Mouse (Mus musculus): ENCODE results near the gene Slc7a1. TPM values are rescaled to one million over a fixed set of nuclear protein-coding genes. Genes with fewer than 3 reads are reported as not detected.

The Slc7a1 gene
- polyA plus RNA-seq, 1 experiment from 2014 or later = 43.8 TPM

DNA sequence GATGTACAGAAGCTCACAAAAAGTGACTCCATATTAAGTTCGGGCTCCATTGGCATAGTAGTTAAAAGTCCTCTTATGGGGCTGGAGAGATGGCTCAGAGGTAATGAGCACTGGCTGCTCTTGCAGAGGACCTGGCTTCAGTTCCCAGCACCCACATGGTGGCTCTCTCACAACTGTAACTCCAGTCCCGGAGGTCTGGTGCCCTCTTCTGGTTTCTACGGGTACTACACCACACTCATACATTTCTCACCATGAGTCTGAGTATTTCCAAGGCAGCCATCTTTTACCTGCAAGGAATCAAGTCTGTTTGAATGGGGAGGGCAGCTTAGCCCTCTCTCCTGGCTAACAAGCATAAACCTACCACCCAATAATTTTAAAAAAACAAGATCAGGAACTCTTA lies 30.5 kb downstream of the Slc7a1 start:
- Histone ChIP-seq H3K27ac (ENCODE audit: low read depth) (no peak overlapping the region), H3K9me3 (ENCODE audit: control insufficient read depth, low read length) (peaks cover 5% of the 10 kb centered on the region; the same call in 1 of the 2 replicates), H3K4me1 (replicated peaks; ENCODE audit: control insufficient read depth, insufficient read depth, low read length) (no peaks in the 10 kb centered on the region), H3K4me2 (ENCODE audit: low read length) (no peak overlapping the region), H3K9ac (ENCODE audit: low read length) (no peak overlapping the region), H3K27me3 (replicated peaks; ENCODE audit: control insufficient read depth, insufficient read depth, low read length) (no peaks in the 10 kb centered on the region), H3K36me3 (ENCODE audit: control insufficient read depth, insufficient read depth, low read length) (0 out of 2 replicates have a peak, but pooled peaks cover 5% of the 10 kb centered on the region), H3K4me3 (ENCODE audit: low read depth, low read length) (no peak overlapping the region)
- ATAC-seq (replicated peaks; ENCODE audit: low FRiP score, low TSS enrichment, low read depth) (no peak), DNase-seq (ENCODE audit: low spot score) (no peak)
- WGBS = 95% methylated on average over 3 of the region's 3 CpGs

DNA sequence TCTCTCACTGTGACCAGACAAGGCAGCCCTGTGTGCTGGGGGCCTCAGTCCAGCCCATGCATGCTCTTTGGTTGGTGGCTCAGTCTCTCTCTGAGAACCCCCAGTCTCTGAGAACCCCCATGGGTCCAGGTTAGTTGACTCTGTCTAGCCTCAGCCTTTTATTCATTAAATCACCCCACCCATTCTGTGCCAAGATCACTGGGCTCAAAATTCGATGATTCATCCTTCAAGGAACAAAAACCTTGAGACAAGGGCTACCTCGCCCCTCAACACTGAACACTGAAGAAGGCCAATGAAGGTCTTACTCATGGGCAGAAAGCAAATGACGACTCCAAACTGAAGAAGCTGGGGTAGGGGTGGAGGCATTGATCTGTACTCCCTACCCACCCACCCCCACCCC lies 31.9 kb downstream of the Slc7a1 start:
- 87% methylated on average over 3 of the region's 3 CpGs for whole genome bisulfite sequencing
- ATAC-seq (replicated peaks; ENCODE audit: low FRiP score, low TSS enrichment, low read depth) = no peak
- no peaks in the 10 kb centered on the region for H3K27me3 ChIP-seq (replicated peaks; ENCODE audit: control insufficient read depth, insufficient read depth, low read length)

GRCm38 (mm10) chr5:148366455-148366854 lies 33.2 kb downstream of the Slc7a1 start:
- ATAC-seq (replicated peaks; ENCODE audit: low FRiP score, low TSS enrichment, low read depth) (no peak), DNase-seq (ENCODE audit: low spot score) (no peak)
- Histone ChIP-seq H3K9me3 (ENCODE audit: control insufficient read depth, low read length) (peaks cover 5% of the 10 kb centered on the region; the same call in 1 of the 2 replicates), H3K36me3 (ENCODE audit: control insufficient read depth, insufficient read depth, low read length) (0 out of 2 replicates have a peak, but pooled peaks cover 5% of the 10 kb centered on the region), H3K4me3 (ENCODE audit: low read depth, low read length) (no peak overlapping the region), H3K4me2 (ENCODE audit: low read length) (no peak overlapping the region), H3K27ac (ENCODE audit: low read depth) (no peak overlapping the region), H3K9ac (ENCODE audit: low read length) (no peak overlapping the region), H3K4me1 (replicated peaks; ENCODE audit: control insufficient read depth, insufficient read depth, low read length) (no peaks in the 10 kb centered on the region; the same call in 1 of the 2 replicates), H3K27me3 (replicated peaks; ENCODE audit: control insufficient read depth, insufficient read depth, low read length) (no peaks in the 10 kb centered on the region)
- 86% methylated on average over 9 of the region's 9 CpGs for WGBS

More for the DNA sequence above, 31.9 kb downstream of the Slc7a1 start:
- Histone ChIP-seq H3K36me3 (ENCODE audit: control insufficient read depth, insufficient read depth, low read length) (0 out of 2 replicates have a peak, but pooled peaks cover 5% of the 10 kb centered on the region), H3K4me2 (ENCODE audit: low read length) (no peak overlapping the region), H3K9me3 (ENCODE audit: control insufficient read depth, low read length) (peaks cover 5% of the 10 kb centered on the region; the same call in 1 of the 2 replicates), H3K9ac (ENCODE audit: low read length) (no peak overlapping the region), H3K4me3 (ENCODE audit: low read depth, low read length) (no peak overlapping the region), H3K4me1 (replicated peaks; ENCODE audit: control insufficient read depth, insufficient read depth, low read length) (no peaks in the 10 kb centered on the region; the same call in 1 of the 2 replicates), H3K27ac (ENCODE audit: low read depth) (no peak overlapping the region)
- DNase-seq (ENCODE audit: low spot score) = no peak

DNA sequence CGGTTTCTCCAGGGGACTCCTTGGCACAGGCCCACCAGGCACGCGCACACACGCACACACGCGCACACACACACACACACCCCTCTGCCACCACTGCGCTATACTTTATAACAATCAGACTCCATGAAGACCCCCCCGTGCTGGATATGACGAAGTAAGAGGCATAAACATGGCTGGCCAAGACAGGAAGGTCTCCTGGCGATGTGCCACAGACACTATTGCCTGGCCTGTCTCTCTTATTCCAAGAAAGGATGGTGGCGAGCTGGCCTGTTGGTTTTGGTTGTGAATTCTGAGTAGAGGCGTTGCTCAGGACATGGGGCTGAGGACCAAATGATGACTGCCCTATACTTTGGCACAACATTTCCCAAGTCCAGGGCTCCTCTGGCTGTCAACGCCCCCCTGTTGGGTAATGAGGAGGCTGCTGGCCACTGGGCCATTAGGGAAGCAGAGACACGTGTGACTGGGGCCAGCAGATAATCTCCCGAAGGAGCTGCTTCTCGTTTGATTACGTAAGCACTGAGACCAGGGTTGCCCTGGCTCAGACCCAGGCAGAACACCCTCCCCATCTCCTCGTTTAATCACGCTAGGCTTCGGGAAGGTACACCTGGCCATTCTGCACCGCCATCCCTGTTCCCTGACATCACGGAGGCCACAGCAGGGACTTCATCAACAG lies 36.1 kb downstream of the Slc7a1 start:
- Histone ChIP-seq H3K4me2 (ENCODE audit: low read length) (no peak overlapping the region), H3K4me3 (ENCODE audit: low read depth, low read length) (no peak overlapping the region), H3K9me3 (ENCODE audit: control insufficient read depth, low read length) (no peaks in the 10 kb centered on the region), H3K27ac (ENCODE audit: low read depth) (no peak overlapping the region), H3K36me3 (ENCODE audit: control insufficient read depth, insufficient read depth, low read length) (peaks cover 7% of the 10 kb centered on the region; the same call in 1 of the 2 replicates), H3K9ac (ENCODE audit: low read length) (no peak overlapping the region), H3K4me1 (replicated peaks; ENCODE audit: control insufficient read depth, insufficient read depth, low read length) (no peaks in the 10 kb centered on the region; the same call in 1 of the 2 replicates), H3K27me3 (replicated peaks; ENCODE audit: control insufficient read depth, insufficient read depth, low read length) (no peaks in the 10 kb centered on the region)
- DNase-seq (ENCODE audit: low spot score) = no peak
- no peak for ATAC-seq (replicated peaks; ENCODE audit: low FRiP score, low TSS enrichment, low read depth)
- 82% methylated on average over 22 of the region's 22 CpGs for WGBS

GRCm38 (mm10) chr5:148362296-148362695 lies 37.4 kb downstream of the Slc7a1 start:
- H3K4me2 ChIP-seq (ENCODE audit: low read length) = no peak overlapping the region
- 93% methylated on average over 7 of the region's 7 CpGs for WGBS

GRCm38 (mm10) chr5:148361759-148362010 lies 38.0 kb downstream of the Slc7a1 start:
- Histone ChIP-seq H3K4me2 (ENCODE audit: low read length) (no peak overlapping the region), H3K4me1 (replicated peaks; ENCODE audit: control insufficient read depth, insufficient read depth, low read length) (no peaks in the 10 kb centered on the region; the same call in 1 of the 2 replicates), H3K27me3 (replicated peaks; ENCODE audit: control insufficient read depth, insufficient read depth, low read length) (no peaks in the 10 kb centered on the region), H3K27ac (ENCODE audit: low read depth) (peak overlapping the region; percentile 64), H3K4me3 (ENCODE audit: low read depth, low read length) (no peak overlapping the region), H3K36me3 (ENCODE audit: control insufficient read depth, insufficient read depth, low read length) (peaks cover 9% of the 10 kb centered on the region; the same call in 1 of the 2 replicates), H3K9ac (ENCODE audit: low read length) (no peak overlapping the region), H3K9me3 (ENCODE audit: control insufficient read depth, low read length) (no peaks in the 10 kb centered on the region)
- ATAC-seq (replicated peaks; ENCODE audit: low FRiP score, low TSS enrichment, low read depth) (no peak), DNase-seq (ENCODE audit: low spot score) (no peak)
- 28% methylated on average over 3 of the region's 3 CpGs for WGBS

More at GRCm38 (mm10) chr5:148362296-148362695, 37.4 kb downstream of the Slc7a1 start:
- H3K27ac ChIP-seq (ENCODE audit: low read depth) = no peak overlapping the region
- DNase-seq (ENCODE audit: low spot score) = no peak
- no peak overlapping the region for H3K9ac ChIP-seq (ENCODE audit: low read length)
- H3K9me3 ChIP-seq (ENCODE audit: control insufficient read depth, low read length) = no peaks in the 10 kb centered on the region
- no peak for ATAC-seq (replicated peaks; ENCODE audit: low FRiP score, low TSS enrichment, low read depth)
- H3K36me3 ChIP-seq (ENCODE audit: control insufficient read depth, insufficient read depth, low read length) = peaks cover 9% of the 10 kb centered on the region; the same call in 1 of the 2 replicates
- H3K27me3 ChIP-seq (replicated peaks; ENCODE audit: control insufficient read depth, insufficient read depth, low read length) = no peaks in the 10 kb centered on the region
- no peak overlapping the region for H3K4me3 ChIP-seq (ENCODE audit: low read depth, low read length)
- H3K4me1 ChIP-seq (replicated peaks; ENCODE audit: control insufficient read depth, insufficient read depth, low read length) = no peaks in the 10 kb centered on the region; the same call in 1 of the 2 replicates

DNA sequence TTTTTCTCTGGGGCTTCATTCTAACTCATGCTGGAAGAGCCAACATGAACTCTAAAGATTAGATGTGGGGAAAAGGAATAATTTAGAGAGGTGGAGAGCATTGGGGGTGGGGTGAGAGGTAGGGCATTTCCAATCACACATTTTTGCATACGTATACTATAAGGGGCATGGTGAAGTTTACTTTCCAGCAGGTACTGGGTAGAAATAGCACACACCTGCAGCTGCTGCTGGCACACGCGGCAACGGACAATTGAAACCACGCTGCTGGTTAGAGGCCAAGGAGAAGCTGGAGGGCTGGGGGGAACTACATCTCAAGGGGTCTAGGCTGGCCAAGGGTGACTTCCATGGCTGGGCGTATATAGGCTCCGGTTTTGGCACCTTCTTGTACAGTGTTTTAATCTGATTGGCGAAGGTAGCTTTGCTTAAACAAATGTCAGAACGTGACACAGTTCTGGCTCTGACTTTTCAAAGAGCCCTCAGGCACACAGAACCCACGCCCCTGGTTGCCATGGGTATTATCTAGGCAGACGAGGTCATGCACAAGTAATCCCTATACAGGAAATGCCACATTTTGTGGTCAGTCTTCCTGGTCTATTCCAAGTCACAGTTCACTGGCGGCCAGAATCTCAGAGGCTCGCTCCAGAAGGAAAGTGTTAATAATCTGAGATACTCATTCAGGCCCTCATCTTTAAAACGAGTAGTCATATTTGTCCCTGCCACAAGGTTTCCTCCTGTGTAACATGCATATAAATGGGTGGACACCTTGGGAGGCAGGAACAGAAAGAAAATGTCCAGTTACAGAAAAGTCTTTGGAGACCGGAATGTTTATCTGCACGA lies 38.6 kb downstream of the Slc7a1 start:
- no peak overlapping the region for H3K4me2 ChIP-seq (ENCODE audit: low read length)
- ATAC-seq (replicated peaks; ENCODE audit: low FRiP score, low TSS enrichment, low read depth) = peak; percentile 79
- H3K9me3 ChIP-seq (ENCODE audit: control insufficient read depth, low read length) = no peaks in the 10 kb centered on the region
- H3K36me3 ChIP-seq (ENCODE audit: control insufficient read depth, insufficient read depth, low read length) = peaks cover 9% of the 10 kb centered on the region; the same call in 1 of the 2 replicates
- H3K27ac ChIP-seq (ENCODE audit: low read depth) = peak overlapping the region; percentile 64
- H3K4me1 ChIP-seq (replicated peaks; ENCODE audit: control insufficient read depth, insufficient read depth, low read length) = no peaks in the 10 kb centered on the region; the same call in 1 of the 2 replicates
- H3K27me3 ChIP-seq (replicated peaks; ENCODE audit: control insufficient read depth, insufficient read depth, low read length) = no peaks in the 10 kb centered on the region
- H3K9ac ChIP-seq (ENCODE audit: low read length) = no peak overlapping the region
- 49% methylated on average over 16 of the region's 16 CpGs for WGBS
- no peak overlapping the region for H3K4me3 ChIP-seq (ENCODE audit: low read depth, low read length)
- no peak for DNase-seq (ENCODE audit: low spot score)

- Histone ChIP-seq H3K4me2 (ENCODE audit: low read length) (no peak overlapping the region), H3K9me3 (ENCODE audit: control insufficient read depth, low read length) (no peaks in the 10 kb centered on the region), H3K9ac (ENCODE audit: low read length) (no peak overlapping the region), H3K36me3 (ENCODE audit: control insufficient read depth, insufficient read depth, low read length) (peaks cover 4% of the 10 kb centered on the region; the same call in 1 of the 2 replicates), H3K4me1 (replicated peaks; ENCODE audit: control insufficient read depth, insufficient read depth, low read length) (no peaks in the 10 kb centered on the region; the same call in 1 of the 2 replicates), H3K27me3 (replicated peaks; ENCODE audit: control insufficient read depth, insufficient read depth, low read length) (no peaks in the 10 kb centered on the region), H3K27ac (ENCODE audit: low read depth) (no peak overlapping the region), H3K4me3 (ENCODE audit: low read depth, low read length) (no peak overlapping the region)
- ATAC-seq (replicated peaks; ENCODE audit: low FRiP score, low TSS enrichment, low read depth) (no peak), DNase-seq (ENCODE audit: low spot score) (no peak)
- WGBS = 90% methylated on average over 11 of the region's 11 CpGs
Measured at GRCm38 (mm10) chr5:148359131-148359530, 40.6 kb downstream of the Slc7a1 start.

All from intestine, embryonic 14.5 days (tissue).